8 mouse cellular contexts compared by ENCODE assay signal in genomic region chr15:96488941-96489786, GRCm38 (mm10). TPM values are rescaled to one million over a fixed set of nuclear protein-coding genes. Genes with fewer than 3 reads are reported as not detected.
DNase-seq lines count a peak whose midpoint lies in the region; ATAC-seq and TF ChIP-seq lines count a peak whose summit lies in the region.

No protein-coding gene starts in this region.

- H3K27ac ChIP-seq in lung, embryonic 16.5 days (ENCODE audit: low read length) = no peak overlapping the region
- H3K27ac ChIP-seq in bone marrow, adult 2 months (ENCODE audit: control insufficient read depth, insufficient read depth, low read depth, low read length, poor library complexity) = no peak overlapping the region
- H3K27ac ChIP-seq in midbrain, embryonic 15.5 days = 0 out of 2 replicates have a peak overlapping the region, but pooled peaks have one; percentile 34

- WGBS in lung, embryonic 16.5 days = 23% methylated on average over 20 of the region's 20 CpGs
- 41% methylated on average over 20 of the region's 20 CpGs for WGBS in bone marrow, adult 2 months
- WGBS in midbrain, embryonic 15.5 days = 19% methylated on average over 20 of the region's 20 CpGs

- no peaks in the 10 kb centered on the region for H3K9me3 ChIP-seq in lung, embryonic 16.5 days (ENCODE audit: control insufficient read depth, low read length)
- H3K9me3 ChIP-seq in midbrain, embryonic 15.5 days = no peaks in the 10 kb centered on the region

- DNase-seq in lung, postnatal 4 days = no peak
- peak; percentile 17 for DNase-seq in forelimb bud, embryonic 11.5 days (ENCODE audit: low read depth, low spot score)
- peak; percentile 51 for DNase-seq in kidney, postnatal 10 days
- DNase-seq in right cerebral cortex, postnatal 14 days = no peak
- no peak for DNase-seq in adrenal gland, adult 2 months

- H3K9ac ChIP-seq in lung, embryonic 16.5 days (ENCODE audit: low read length) = peak overlapping the region; percentile 1; the same call in 1 of the 2 replicates
- no peak overlapping the region for H3K9ac ChIP-seq in midbrain, embryonic 15.5 days

- no peaks in the 10 kb centered on the region for H3K36me3 ChIP-seq in lung, embryonic 16.5 days (ENCODE audit: control insufficient read depth, insufficient read depth, low read length)
- H3K36me3 ChIP-seq in midbrain, embryonic 15.5 days (replicated peaks) = no peaks in the 10 kb centered on the region

- no peaks in the 10 kb centered on the region for H3K27me3 ChIP-seq in lung, embryonic 16.5 days (ENCODE audit: control insufficient read depth, insufficient read depth, low read depth, low read length)
- H3K27me3 ChIP-seq in midbrain, embryonic 15.5 days (replicated peaks) = no peaks in the 10 kb centered on the region

- H3K4me3 ChIP-seq in lung, embryonic 16.5 days (ENCODE audit: low read length) = peak overlapping the region; percentile 20
- H3K4me3 ChIP-seq in bone marrow, adult 2 months (replicated peaks; ENCODE audit: control insufficient read depth, low read depth, low read length) = no peak overlapping the region
- H3K4me3 ChIP-seq in midbrain, embryonic 15.5 days = peak overlapping the region; percentile 15; the same call in 1 of the 2 replicates

- TF ChIP-seq CTCF in bone marrow, adult 2 months (IDR thresholded peaks at IDR 0.05; ENCODE audit: control insufficient read depth, insufficient read depth, low read length) = peak; percentile 55

- peaks cover 9% of the 10 kb centered on the region for H3K4me1 ChIP-seq in lung, embryonic 16.5 days (replicated peaks; ENCODE audit: control insufficient read depth, insufficient read depth, low read length)
- H3K4me1 ChIP-seq in bone marrow, adult 2 months (ENCODE audit: control insufficient read depth, insufficient read depth, low read length) = no peaks in the 10 kb centered on the region; the same call in 1 of the 2 replicates
- H3K4me1 ChIP-seq in midbrain, embryonic 15.5 days = peaks cover 14% of the 10 kb centered on the region

- peak overlapping the region; percentile 43 for H3K4me2 ChIP-seq in lung, embryonic 16.5 days (ENCODE audit: low read depth, low read length)
- H3K4me2 ChIP-seq in midbrain, embryonic 15.5 days = peak overlapping the region; percentile 43

- no peak for TF ChIP-seq POLR2A in bone marrow, adult 2 months (IDR thresholded peaks at IDR 0.05; ENCODE audit: borderline replicate concordance, control insufficient read depth, low read depth, low read length)

- ATAC-seq in lung, embryonic 16.5 days (ENCODE audit: low read depth) = peak; percentile 69; the same call in 1 of the 2 replicates
- ATAC-seq in midbrain, embryonic 15.5 days (replicated peaks) = peak; percentile 75; the same call in 1 of the 2 replicates

RNA-seq across cellular contexts. Expression of gene Scaf11, which starts 28.5 kb away (rescaled TPM):
- polyA plus RNA-seq in lung, embryonic 16.5 days (2015; fragmentation: Nextera tagmentation; extraction: Ambion mirVana) = 79.5 and 88.8 TPM in 2 replicates
- 30.4 and 32.1 TPM in 2 replicates for polyA plus RNA-seq in bone marrow, adult 2 months (2011; ENCODE audit: insufficient read depth, insufficient read length, low replicate concordance, missing spikeins)
- 42.1 and 42.3 TPM in 2 replicates for polyA plus RNA-seq in midbrain, embryonic 15.5 days (2015; fragmentation: Nextera tagmentation; extraction: Ambion mirVana)
- 10 to 100 TPM; 66.0 to 73.7 TPM for total RNA-seq in adrenal gland, adult 2 months (2021)
- polyA plus RNA-seq in adrenal gland, adult 2 months (2012; rRNA removed) = 19.9 and 23.0 TPM in 2 replicates

Comparison
In these comparisons a context has a peak if more than half of its experiments do, and no peak if none do; other contexts are left out.
1. DNase-seq: peak in forelimb bud, embryonic 11.5 days (single experiment) and kidney, postnatal 10 days (single experiment); none in lung, postnatal 4 days (0 of 2), right cerebral cortex, postnatal 14 days (single experiment) and adrenal gland, adult 2 months (single experiment).